Mouse (Mus musculus) embryonic facial prominence, embryonic 10.5 days (tissue): ENCODE results near the gene Oosp1. TPM values are rescaled to one million over a fixed set of nuclear protein-coding genes. Genes with fewer than 3 reads are reported as not detected.

Experiments
- polyA plus RNA-seq: library from polyadenylated mRNA; unstranded; fragments of >200 nt; fragmentation: Nextera tagmentation; extraction: Ambion mirVana; gene quantifications from 2 replicates; pipeline ENCODE4 v1.2.1, GENCODE M21; 2016

The Oosp1 gene
- polyA plus RNA-seq, 1 experiment from 2014 or later: not detected

Other genes starting within 250 kb of the Oosp1 start
- not detected in 2 replicates for gene Ms4a4b, start 247.6 kb downstream of the Oosp1 start, polyA plus RNA-seq
- gene Ms4a6c, start 221.8 kb downstream of the Oosp1 start, polyA plus RNA-seq: 1.2 and 1.7 TPM in 2 replicates
- gene Gm8369, start 205.2 kb downstream of the Oosp1 start, polyA plus RNA-seq: not detected in 2 replicates
- 1.6 and 1.9 TPM in 2 replicates for gene Ms4a6b, start 174.6 kb downstream of the Oosp1 start, polyA plus RNA-seq
- gene Ms4a4d, start 154.3 kb downstream of the Oosp1 start, polyA plus RNA-seq: 0.58 and 0.82 TPM in 2 replicates
- gene Ms4a6d, start 86.3 kb downstream of the Oosp1 start, polyA plus RNA-seq: 0.89 and 1.7 TPM in 2 replicates
- gene Ms4a2, start 67.4 kb downstream of the Oosp1 start, polyA plus RNA-seq: not detected in 2 replicates
- 0.21 and 0.31 TPM in 2 replicates for gene Ms4a3, start 50.3 kb downstream of the Oosp1 start, polyA plus RNA-seq
- not detected in 2 replicates for gene Oosp2, start 30.6 kb downstream of the Oosp1 start, polyA plus RNA-seq
- not detected in 2 replicates for gene Oosp3, start 5.9 kb upstream of the Oosp1 start, polyA plus RNA-seq
- gene Gif, start 56.4 kb upstream of the Oosp1 start, polyA plus RNA-seq: not detected in 2 replicates
- gene Mrpl16, start 79.2 kb upstream of the Oosp1 start, polyA plus RNA-seq: 58.5 and 59.5 TPM in 2 replicates
- 9.8 and 10.7 TPM in 2 replicates for gene Stx3, start 128.3 kb upstream of the Oosp1 start, polyA plus RNA-seq
- gene Olfr1417, start 148.1 kb upstream of the Oosp1 start, polyA plus RNA-seq: not detected in 2 replicates
- gene Olfr1418, start 169.9 kb upstream of the Oosp1 start, polyA plus RNA-seq: not detected in 2 replicates
- gene Olfr1419, start 184.0 kb upstream of the Oosp1 start, polyA plus RNA-seq: not detected in 2 replicates
- gene Olfr1420, start 195.4 kb upstream of the Oosp1 start, polyA plus RNA-seq: not detected in 2 replicates
- 23.4 and 23.6 TPM in 2 replicates for gene Patl1, start 221.2 kb upstream of the Oosp1 start, polyA plus RNA-seq